Mouse (Mus musculus): ENCODE measurements around the gene Tbc1d22a.

The Tbc1d22a gene

DNA sequence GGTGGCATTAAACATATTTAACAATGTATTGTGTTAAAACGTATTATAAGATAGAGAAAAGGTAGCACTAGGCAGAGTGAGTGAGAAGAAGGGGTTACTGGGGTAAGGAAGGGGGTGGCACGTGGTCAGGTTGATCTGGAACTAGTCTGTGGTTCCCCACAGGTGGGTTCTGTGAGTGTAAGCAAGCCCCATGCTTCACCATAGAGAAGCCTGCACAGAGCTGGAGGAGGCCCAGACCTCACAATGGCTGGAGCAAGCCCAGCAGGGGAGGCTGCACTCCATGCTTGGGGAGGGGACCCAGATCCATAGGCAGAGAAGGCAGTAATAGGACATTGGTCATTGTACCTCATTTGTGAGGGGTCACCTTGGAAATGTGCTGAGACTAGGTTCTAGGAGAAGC, 119.3 kb downstream of the Tbc1d22a start:
- in situ Hi-C loops (cut with MboI, MseI), result no loop called here

DNA sequence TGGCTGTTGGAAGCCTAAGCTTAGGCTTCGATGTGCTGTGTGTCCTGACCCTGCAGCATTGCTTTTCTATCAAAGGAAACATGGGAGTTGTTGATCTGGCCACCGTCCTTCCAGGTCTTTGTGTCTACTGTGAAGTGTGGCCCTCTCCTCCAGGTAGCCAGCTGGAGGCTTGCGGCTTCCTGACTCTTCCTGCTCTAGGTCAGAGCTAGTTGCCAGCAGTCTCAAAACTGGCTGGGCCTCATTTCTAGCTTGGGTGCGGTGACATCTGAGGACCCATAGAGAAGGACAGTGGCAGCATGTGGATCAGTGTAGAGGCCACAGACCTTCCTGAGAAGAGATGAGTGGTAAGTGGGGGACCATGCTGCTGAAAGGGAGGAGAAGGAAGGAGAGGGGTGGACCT, 120.0 kb downstream of the Tbc1d22a start:
- in situ Hi-C loops (cut with MboI, MseI), result no loop called here

DNA sequence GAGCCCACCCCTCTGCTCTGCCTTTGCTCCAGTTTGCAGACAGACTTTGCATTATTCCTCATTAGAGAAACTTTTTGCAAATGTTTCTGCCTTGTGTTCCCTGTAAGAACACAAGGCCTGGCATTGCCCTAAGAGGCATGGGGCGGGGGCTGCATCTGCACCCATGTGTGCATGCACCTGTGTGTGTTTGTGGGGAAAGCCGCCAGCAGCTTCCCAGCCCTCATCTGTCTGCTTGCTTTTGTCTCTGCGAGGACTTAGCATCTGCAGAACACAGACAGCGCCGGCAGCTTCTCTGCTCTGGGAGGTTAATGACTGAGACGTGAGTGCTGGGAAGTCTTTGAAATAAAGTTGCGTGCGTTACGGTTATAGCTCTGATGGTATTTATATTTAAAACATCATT, 120.5 kb downstream of the Tbc1d22a start:
- in situ Hi-C loops (cut with MboI, MseI), result no loop called here

DNA sequence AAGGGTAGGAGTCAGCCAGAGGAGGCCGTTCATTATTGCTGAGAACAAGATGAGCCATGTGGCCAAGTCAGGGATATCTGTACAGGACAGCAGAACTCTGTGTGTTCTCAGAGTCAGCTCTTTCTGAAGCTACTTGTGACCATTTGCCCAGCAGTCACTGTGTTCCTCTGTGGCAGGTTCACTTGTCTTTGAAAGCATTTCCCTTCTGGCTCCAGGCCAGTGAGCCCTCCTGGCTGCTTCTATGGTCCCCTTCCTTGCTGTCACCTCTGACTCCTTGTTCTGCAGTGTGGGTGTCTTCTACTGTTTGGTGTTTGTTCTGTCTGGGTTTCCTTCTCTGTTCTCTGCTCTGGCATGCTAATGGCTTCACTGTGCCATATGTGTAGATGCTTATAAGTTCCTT, 121.5 kb downstream of the Tbc1d22a start:
- in situ Hi-C loops (cut with MboI, MseI), result no loop called here

DNA sequence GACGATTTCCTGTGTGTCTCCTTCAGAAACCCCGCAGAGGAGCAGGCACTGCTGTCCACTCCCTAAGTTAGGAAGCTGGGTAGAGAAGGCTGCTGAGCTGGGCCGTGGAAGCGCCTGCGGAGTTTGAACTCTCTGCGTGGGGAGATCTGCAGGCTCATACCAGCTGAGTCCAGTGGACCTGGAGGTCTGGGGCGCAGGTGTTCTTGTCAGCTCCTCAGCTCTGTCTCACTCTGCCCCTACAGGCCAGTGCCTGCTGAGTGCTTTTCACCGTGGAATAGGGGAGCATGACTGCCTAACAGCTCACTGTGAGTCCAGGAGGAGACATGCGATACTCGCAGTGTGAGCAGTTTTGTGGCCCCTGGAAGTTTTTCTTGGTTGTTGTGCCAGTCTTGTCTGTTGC, 123.5 kb downstream of the Tbc1d22a start:
- in situ Hi-C loops (cut with MboI, MseI), result no loop called here

DNA sequence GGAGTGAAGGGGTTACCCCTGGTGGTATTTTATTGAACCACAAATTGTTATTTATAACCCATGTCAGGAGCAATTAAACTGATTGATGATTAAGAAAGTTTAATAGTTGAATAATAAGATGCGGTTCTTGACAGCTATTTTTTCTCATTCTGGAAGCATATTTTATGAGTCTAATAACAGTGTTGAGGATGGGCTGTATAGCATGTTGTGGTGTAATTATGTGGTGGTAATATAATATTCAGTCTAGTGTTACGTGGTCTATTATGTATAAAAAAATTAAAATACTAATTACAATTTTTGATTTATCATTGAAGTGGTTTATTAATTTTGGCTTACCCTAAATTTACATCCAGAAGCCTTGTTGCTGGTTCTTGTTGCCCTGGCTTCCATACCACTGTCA, 125.5 kb downstream of the Tbc1d22a start:
- in situ Hi-C loops (cut with MboI, MseI), result loop anchor here (10.0 kb wide), 1 partner anchor 165 kb away; no protein-coding TSS in a partner anchor

DNA sequence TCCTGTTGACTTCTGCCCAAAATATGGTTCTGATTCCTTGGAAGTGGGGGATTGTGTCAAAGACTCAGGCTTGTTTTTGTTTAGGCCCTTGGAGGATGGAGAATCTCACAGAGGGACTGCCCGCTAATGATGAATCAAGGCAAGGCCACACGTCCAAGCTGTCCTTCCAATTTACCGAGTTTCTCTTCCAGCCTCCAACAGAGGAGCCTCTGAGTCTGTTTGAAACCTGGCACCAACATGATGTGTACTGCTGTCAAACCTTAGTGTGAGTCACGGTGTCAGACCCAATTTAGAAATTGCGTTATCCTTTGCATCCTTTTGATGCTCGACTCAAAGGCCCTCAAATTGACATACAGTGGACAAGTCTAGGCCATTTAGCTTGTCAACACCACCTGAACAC, 126.5 kb downstream of the Tbc1d22a start:
- in situ Hi-C loops (cut with MboI, MseI), result loop anchor here (10.0 kb wide), 1 partner anchor 166 kb away; no protein-coding TSS in a partner anchor

DNA sequence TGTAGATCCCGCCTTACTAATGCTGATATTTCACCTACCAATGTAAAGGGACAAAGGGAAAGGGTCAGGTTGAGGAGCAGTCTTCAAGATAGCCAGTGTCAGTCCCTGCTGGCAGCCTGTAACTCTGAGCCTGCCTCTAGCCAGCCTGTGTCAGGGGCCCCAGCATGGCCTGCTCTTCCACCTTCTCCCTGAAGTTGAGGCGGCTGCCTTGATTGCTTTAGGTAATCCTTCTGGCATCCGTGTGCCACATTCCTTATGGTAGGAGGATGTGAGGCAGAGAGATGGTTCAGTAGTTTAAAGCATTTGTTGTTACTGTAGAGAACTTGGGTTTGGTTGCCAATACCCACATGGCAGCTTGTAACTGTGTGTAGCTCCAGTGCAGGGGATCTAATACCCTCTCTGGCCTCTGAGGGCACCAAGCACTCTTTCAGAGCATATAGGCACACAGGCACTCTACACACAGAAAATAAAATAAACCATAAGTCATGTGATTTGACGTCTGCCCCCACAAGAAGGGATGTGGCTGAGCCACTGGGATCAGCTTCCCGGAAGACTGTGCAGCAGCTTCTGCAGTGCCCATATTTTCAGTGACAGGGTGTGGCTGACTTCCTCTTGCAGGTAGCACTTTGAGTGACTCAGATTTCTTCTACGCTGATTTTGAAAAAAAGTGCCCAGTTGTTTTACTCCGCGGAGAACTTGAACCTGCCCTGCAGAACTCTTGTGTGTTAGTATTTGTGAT, 128.5 kb downstream of the Tbc1d22a start:
- in situ Hi-C loops (cut with MboI, MseI), result loop anchor here (10.0 kb wide), 1 partner anchor 168 kb away; no protein-coding TSS in a partner anchor

DNA sequence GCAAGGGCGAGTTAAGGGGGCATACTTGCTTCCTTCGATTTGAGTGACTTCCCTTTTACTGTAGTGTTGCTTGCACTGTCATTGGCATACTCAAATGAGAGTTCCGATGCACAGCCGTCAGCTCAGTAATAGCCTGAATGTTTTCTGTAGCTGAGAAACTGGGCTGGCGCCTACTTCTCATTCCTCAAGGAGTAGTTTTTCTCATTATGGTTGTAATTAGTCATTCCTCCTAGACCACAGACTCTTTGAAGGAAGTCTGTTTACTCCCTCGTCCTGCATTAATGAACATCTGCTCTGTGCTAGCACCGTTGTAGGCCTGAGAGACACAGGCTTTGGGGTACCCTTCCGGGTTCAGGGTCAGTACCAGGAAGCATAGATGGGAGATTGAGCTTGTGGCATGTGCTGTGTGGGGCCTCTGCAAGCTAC, 130.7 kb downstream of the Tbc1d22a start:
- in situ Hi-C loops (cut with MboI, MseI), result loop anchor here (10.0 kb wide), 1 partner anchor 170 kb away; no protein-coding TSS in a partner anchor

DNA sequence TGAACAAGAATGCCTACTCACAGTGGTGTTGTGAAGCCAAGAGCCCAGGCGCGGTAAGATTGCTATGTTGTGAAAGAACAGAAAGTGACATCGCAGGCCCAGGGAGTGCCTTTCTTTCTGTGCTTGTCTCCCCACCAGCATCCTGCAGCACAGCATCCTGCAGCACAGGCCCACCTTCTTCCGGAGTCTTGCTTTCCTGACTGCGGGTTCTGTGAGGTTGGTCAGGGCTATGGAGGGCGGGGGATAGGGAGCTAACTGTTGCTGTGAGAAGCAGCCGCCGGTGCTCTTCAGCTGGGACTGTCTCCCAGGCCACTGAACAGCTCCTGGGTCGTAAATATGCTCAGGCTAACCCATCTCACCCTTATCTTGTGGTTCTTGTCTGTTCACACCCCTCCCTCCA, 131.6 kb downstream of the Tbc1d22a start:
- in situ Hi-C loops (cut with MboI, MseI), result loop anchor here (10.0 kb wide), 1 partner anchor 171 kb away; no protein-coding TSS in a partner anchor

DNA sequence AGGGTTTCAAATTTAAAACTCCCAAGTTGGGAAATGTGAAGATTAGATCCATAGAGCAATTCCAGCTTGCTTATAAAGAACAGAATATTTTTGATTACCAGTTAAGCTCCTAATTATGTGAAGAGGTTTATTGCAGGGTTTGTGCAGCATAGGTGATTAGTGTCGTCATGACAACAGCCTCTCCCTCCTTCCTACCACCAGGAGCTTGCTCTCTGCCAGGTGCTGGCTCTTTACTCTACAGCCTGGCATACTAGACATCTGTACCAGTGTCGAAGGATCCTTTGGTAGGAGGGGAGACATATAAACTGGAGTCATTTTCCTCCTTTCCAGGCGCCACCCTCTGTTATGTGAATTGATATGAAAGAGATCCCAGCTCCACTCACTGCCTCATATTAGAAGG, 132.3 kb downstream of the Tbc1d22a start:
- in situ Hi-C loops (cut with MboI, MseI), result loop anchor here (10.0 kb wide), 1 partner anchor 172 kb away; no protein-coding TSS in a partner anchor

DNA sequence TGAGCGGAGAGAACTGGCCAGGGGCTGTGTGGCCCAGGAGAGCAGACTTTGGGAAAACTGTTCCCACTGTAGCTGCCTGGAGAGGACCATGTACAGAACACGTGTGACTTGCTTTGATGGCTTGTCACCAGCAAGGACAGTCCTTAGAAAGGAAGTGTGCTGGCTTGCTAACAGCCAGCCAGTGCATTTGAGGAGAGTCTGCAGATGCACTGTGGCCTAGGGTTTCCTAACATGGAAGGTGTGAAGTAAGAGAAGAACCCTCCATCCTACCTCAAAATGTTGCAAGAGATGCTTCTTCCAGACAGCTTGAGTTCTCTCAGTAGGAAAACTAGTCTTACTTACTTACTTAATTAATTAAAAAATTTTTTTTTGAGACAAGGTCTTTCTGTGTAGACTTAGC, 140.7 kb downstream of the Tbc1d22a start:
- in situ Hi-C loops (cut with MboI, MseI), result no loop called here

DNA sequence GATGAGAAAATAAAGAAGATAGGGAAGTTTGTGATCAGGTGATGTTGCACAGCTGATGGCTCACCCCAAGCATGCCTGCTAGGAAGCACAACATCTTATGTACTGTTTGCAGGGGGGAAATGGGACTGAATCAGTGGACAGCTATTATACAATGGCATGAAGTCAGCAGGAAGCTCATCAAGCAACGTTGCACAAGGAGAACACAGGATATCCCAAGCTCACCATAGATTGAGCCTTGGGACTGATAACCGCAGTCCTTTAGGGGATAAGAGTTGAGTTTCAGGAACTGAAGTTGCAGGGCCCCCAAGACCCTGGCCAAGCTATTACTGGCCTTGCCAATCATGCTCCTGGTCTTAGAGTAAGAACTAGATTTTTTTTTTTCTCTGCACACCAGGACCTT, 141.6 kb downstream of the Tbc1d22a start:
- in situ Hi-C loops (cut with MboI, MseI), result no loop called here

DNA sequence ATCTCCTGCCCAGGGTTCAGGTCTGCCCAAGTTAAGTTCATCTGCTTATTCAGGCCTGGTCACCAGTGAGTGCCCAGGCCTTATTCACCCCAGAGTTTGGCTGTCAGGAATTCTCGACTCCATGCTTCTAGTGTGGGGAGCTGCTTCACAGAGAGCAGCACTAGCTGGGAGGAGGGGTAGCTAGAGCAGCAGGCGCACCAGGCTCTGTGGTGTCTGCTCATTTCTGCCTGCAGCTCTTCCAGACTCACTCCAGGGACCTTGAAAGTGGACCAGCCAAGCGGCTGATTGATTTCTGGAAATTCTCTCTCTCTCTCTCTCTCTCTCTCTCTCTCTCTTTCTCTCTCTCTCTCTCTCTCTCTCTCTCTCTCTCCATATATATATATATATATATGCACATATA, 146.1 kb downstream of the Tbc1d22a start:
- in situ Hi-C loops (cut with MboI, MseI), result no loop called here

DNA sequence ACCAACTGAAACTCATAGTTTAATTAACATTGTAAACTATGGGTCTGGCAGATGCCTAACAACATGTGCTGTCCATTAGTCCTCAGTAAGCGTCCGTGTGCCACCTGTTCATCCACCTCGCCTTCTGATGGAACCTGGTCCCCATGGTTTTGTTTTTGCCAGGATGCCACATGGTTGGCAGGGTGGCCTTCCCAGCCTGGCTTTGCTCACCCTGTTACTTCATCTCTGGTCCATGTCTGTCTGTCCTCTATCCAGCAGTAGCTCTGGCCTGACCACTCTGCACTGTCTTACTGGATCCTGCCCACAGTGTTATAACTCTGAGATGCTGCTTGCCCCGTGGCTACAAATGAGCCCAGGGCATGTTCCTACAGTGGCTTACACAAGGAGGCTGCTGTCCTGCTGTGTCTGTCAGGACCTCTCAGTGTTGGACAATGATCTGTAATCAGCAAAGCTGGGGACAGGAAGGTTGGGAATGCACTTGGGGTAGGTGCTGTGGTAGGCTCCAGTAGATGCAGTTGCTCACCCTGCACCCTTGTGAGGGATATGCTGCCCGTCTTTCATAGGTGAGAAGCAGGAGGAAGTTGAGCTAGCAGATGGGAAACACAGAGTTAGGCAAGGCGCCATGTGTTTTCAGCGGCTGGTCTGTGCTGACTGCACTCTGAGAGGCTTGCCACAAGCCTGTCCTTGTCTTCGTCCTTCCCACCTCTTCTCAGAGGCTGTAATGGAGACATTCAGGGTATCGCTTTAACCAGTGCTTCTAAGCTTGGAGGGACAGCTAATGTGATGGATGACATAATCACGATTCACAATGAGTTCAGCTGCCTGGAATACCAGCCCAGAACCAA, 148.3 kb downstream of the Tbc1d22a start:
- in situ Hi-C loops (cut with MboI, MseI), result no loop called here

DNA sequence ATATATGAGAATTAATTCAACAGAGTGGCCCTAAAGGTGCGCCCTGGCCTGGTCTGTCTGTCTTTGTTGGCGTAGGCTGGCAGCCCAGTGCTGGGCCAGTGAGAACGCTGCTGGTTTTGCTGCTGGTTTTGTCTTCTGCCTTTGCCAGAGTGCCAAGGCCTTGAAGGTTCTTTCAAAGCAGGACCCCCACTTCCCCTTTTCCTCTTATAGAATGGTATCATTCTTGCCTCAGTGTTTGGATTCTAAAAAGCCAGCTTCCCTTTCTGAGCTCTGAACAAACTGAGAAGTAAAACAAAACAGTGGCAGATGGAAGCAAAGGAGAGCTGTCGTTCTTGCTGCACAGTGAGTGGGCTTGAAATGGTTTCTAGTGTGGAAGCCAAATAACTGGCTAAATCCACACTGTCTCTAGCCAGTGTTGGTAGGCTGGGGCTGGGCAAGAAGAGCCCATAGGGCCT, 149.6 kb downstream of the Tbc1d22a start:
- in situ Hi-C loops (cut with MboI, MseI), result no loop called here

DNA sequence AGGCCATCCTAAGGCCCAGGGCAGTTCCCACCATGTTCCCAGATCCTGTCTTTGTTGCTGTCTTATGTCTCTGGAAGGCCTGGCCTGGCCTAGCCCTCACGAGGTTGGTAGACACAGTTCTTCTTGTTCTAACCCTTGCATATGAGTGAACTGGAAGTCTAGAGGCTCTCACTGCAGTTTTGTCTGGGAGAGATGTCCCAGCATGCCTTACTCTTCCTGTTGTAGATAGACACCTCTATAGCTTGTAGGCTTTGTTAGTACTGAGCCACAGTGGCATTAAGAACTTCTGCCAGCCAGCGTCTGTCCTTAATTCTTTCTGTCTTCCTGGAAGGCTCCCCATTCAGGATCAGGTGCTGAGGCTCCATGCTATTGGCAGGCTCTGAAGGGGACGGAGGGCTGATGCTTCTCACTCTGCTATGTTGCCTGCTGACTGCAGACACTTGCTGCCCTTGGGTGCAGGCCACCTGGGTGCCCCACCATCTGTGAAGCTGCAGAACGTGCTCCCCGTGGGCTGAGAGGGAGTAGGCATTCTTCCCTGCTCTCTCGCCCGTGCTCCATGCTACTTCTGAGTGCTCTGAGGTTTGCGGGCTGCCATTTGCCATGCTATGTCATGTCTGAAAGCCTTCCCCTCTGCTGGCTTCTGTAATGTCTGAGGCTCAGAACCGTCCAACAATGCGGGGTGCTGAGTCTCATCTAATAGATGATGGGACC, 150.8 kb downstream of the Tbc1d22a start:
- in situ Hi-C loops (cut with MboI, MseI), result no loop called here

DNA sequence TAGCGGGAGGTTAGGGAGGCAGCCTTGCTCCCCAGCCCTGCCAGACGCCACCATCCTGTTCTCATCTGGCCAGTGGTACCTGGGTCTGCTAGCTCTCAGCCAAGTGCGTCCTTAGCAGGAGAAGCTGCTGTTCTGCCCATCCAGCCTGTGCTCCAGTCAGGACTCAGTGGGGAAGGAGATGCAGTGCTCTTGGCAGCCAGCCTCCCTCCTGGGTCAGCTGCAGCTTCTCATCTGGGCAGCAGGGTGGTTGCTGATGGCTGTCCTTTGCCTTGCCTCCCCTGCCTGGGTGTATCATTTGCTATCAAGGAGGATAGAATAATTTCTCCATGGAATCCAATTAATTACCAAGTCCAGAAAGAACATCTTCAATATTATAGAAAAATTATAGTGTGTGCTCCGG, 152.5 kb downstream of the Tbc1d22a start:
- in situ Hi-C loops (cut with MboI, MseI), result no loop called here

DNA sequence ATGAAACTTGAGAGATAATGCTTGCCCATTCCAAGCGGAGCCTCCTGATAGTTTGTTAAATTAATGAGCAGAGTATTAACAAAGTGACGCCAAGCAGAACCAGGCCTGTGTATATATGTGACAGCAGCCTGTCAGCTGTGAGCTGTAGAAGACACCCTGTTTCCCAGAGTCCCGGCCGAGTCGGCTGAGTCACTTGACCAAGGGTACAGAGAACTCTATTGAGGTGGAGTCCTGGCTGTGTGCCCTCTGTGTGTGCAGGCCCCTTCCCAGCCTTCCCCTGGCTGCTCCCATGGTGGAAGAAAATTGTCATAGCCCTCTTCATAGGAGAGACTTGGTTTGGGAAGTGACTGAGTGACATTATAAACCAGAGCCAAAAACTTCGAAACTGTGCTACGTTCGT, 153.0 kb downstream of the Tbc1d22a start:
- in situ Hi-C loops (cut with MboI, MseI), result no loop called here

DNA sequence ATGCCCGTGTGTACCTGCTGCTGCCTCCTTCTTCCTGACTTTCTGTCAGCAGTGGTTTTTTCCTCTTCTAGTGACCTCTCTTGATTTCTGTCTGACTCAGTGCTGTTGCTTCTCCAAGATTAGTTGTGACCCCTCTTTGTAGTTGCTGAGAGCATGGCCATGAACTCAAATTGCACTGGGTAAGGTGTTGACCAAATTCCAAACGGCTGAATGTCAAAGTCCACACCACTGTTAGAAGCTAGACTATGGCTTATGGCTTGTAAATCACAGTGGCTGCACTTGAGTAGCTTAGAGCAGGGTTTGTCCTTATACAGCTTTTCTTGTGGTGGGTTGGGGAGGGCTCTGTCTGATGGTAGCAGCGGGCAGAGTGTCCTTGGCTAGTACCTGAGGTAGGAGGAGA, 156.6 kb downstream of the Tbc1d22a start:
- in situ Hi-C loops (cut with MboI, MseI), result no loop called here

DNA sequence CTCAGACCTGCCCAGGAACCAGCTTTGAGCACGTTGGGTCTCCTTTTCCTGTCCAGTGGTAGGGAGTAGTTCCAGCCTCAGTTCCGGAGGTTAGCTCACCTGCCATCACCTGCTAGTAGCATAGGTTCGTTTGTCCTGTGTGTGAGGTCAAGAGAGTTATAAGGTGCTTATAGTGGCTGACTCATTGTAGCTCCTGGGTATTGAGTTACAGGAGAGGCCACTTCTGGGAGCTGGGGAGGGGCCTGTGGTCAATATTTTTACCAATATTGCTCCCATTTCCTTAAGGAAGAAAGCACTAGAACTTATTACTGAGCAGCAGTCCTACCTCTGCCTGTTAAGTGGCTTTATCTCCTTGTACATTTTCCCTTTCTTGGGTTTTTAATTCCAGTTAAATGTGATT, 161.0 kb downstream of the Tbc1d22a start:
- in situ Hi-C loops (cut with MboI, MseI), result no loop called here

DNA sequence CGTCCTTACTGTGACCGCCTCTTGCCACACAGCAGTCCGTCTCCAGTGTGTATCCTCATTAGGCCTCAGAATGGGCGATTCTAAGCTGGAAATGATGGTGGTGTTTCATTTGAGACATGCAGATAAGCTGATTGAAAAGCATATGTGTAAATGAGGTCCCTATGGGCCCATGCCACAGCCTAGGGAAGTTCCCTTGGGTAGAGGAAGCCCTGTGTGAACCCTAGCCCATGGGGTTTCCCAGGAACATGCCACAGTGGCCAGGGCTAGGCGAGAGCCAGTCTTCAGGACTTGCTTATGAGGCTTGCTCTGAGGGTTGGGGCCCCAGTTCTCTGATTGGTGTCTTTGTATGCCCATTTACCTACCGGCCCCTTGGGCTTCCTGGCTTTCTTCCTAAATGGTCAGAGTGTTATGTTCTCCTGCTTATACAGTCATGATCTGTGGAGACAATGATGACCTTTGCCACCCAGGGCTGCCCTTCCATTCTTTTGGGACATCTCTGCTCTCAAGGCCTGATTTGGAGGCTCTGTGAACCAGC, 161.7 kb downstream of the Tbc1d22a start:
- in situ Hi-C loops (cut with MboI, MseI), result no loop called here

All from regulatory T cell (primary cell).